Mouse (Mus musculus): ENCODE measurements around the gene Galnt15.

- no peak for TF ChIP-seq CTCF (IDR thresholded peaks at IDR 0.05)
- no peak for TF ChIP-seq EP300 (IDR thresholded peaks at IDR 0.05)
These were observed 21.4 kb downstream of the Galnt15 start for GRCm38 (mm10) chr14:32050171-32050570.

All from lung, postnatal 0 days (tissue).